Mouse (Mus musculus) frontal cortex, adult 2 months (tissue): ENCODE measurements around the gene Cnnm3. TPM values are rescaled to one million over a fixed set of nuclear protein-coding genes. Genes with fewer than 3 reads are reported as not detected.

ENCODE experiments used
- DNase-seq, 2 experiments: peaks; one replicate each; pipeline ENCODE4 v3.0.0; 2022; ENCODE audit warnings: low spot score in 1 of 2; ENCODE audit errors: extremely low spot score in 1 of 2
- polyA plus RNA-seq: library from polyadenylated mRNA; depleted of rRNA; stranded (reverse); fragments of >200 nt; gene quantifications from 2 replicates; pipeline ENCODE4 v1.2.3, GENCODE M21; 2012; rRNA removed

Cnnm3 gene
- polyA plus RNA-seq, 1 experiment, result 27.1 TPM

DNA sequence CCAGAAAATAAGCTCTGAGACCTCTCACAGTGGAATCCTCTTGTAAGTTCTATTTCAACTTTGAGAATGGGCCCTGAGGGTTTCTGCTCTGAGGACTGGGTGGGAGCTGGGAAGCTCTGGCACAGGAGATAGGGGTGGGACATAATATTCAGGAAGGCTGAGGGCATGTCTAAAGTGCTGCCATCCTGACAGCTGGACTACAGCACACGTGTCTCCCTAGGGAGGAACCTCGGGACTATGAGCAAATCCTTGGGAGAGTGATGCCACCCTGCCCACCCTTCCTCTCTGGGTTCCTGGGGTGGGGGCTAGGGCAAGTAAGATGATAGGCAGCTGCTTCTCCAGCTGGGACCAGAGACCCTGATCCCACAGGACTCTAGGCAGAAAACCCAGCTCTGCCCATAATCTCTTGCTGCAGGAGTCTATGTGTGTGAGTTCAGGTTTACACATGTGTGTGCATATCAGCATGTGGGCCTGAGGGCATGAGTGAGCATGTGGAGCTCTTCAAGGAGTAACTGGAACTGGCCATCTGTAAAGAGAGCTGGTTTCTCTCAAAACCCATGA, 60.6 kb downstream of the Cnnm3 start:
- DNase-seq, result no peak

DNA sequence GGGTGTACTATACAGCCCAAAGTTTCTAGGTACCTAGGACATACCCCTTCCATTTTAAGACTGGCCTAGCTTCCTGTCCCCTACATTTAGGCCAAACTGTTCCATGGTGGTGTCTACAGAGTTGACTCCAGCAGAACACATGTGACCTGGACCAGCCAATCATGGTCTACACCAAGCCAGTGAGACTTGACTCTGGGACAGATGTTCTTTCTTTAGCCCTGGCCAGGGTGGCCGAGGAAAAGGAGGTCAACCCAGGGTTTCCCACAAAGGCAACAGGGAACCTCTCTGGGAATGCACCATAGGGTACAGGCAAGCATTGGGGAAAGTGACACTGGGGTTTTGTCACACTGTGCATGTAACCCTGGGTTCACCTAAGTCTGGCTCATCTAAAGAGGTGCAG, 61.0 kb downstream of the Cnnm3 start:
- no peak for DNase-seq

DNA sequence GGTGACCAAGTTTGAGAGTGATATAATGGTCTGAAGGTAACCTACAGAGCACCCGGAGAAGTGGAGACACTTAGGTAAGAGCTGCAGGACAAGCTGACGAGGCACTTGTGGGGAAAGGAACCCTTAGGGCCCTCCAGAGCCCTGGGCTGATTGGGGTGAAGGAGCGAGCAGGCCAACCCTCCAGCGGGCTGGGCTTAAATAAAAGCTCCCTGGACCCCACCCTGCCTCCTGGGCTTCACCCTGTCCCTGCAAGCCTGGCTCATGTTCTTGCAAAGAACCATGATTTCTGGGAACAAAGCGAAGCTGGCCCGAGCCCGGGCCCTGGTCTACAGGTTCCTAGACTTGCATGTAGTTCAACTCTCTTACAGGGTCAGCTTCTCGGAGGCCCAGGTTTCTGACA, 61.9 kb downstream of the Cnnm3 start:
- no peak for DNase-seq

DNA sequence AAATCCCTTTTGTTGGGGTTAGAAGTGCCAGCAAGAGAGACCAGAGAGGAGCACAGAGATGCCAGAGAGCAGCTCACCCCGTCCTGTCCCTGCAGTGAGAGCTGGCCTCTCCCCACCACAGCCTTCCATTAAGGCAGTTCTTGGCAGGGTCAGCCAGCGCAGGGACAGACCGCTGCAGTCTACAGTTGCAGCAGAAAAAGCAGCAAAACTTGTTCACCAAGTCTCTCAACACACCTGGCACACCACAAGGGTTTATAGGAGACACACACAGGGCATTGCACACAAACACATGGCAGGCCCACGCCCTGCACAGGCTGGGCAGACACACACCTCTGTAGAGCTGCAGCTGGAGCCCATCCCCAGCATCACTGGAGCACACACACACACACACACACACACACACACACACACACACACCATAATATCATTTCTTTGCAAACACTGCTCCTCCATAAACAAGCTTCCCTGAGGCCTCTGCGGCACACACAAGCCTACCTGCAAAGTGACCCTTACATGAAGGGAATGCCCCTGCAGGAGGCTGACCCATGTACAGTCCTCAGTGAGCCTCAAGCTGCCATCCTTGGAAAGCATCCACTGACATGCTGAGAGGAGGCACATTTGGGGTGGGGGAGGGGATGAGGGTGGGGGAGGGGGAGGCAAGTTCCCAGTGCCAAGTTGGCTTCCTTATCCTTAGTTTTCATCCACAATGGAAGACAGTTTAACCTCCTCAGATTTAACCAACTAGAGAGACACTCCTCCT, 62.7 kb downstream of the Cnnm3 start:
- DNase-seq, result no peak

- DNase-seq, result no peak
These were observed 63.7 kb downstream of the Cnnm3 start for GRCm38 (mm10) chr1:36575347-36575746.

DNA sequence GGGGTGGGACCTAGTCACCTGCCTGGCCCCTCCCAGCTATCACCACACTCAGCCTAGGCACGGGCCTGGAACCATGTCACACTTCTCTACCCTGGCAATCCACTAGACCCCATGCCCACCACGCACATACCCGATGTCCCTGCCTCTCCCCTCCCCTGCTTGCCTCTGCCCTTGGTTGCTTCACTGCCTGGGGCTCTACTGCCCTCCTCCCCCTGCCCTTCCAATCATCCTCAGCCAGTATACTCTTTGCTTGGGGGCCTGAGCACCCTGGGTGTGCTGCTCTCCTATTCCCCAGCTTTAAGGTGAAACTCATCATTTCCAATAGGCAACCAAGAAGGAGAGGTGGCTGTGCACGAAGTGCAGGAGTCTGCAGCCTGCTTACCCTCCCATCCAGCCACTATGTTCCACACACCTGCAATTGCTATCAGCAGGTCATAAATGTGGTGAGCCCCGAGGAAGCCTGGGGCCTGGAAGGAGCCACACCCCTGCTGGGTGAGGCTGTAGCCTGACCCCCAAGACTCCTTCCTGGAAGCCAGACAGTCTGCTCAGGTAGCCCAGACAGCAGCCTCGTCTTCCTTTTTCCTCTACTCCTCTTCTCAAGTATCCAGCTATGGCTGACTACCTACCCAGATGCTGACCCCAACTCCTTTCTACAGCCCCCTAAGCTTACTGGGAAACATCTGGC, 65.5 kb downstream of the Cnnm3 start:
- DNase-seq, result no peak

Other genes with a start within 250 kb of the Cnnm3 start
- gene Neurl3, start 237.2 kb upstream of the Cnnm3 start, polyA plus RNA-seq, result 0.97 and 1.1 TPM in 2 replicates
- 9.0 and 11.2 TPM in 2 replicates for gene Arid5a, start 204.1 kb upstream of the Cnnm3 start, polyA plus RNA-seq
- 65.5 and 65.8 TPM in 2 replicates for gene Kansl3, start 142.7 kb upstream of the Cnnm3 start, polyA plus RNA-seq
- gene Fer1l5, start 139.6 kb upstream of the Cnnm3 start, polyA plus RNA-seq, result 0.29 and 0.36 TPM in 2 replicates
- 39.1 and 39.6 TPM in 2 replicates for gene Lman2l, start 66.6 kb upstream of the Cnnm3 start, polyA plus RNA-seq
- 7.9 and 8.6 TPM in 2 replicates for gene Cnnm4, start 40.2 kb upstream of the Cnnm3 start, polyA plus RNA-seq
- 9.5 and 11.5 TPM in 2 replicates for gene Ankrd23, start 25.0 kb downstream of the Cnnm3 start, polyA plus RNA-seq
- gene Gm42417, start 27.6 kb downstream of the Cnnm3 start, polyA plus RNA-seq, result 0.04 TPM in 1 of 2 replicates, not detected in the other
- gene Ankrd39, start 35.6 kb downstream of the Cnnm3 start, polyA plus RNA-seq, result 16.2 and 17.7 TPM in 2 replicates
- gene Sema4c, start 46.5 kb downstream of the Cnnm3 start, polyA plus RNA-seq, result 12.3 and 12.7 TPM in 2 replicates
- gene Fam178b, start 171.3 kb downstream of the Cnnm3 start, polyA plus RNA-seq, result 0.58 and 1.4 TPM in 2 replicates
- gene Cox5b, start 179.6 kb downstream of the Cnnm3 start, polyA plus RNA-seq, result 636 and 685 TPM in 2 replicates
- gene 4933424G06Rik, start 198.3 kb downstream of the Cnnm3 start, polyA plus RNA-seq, result 0.10 and 0.46 TPM in 2 replicates
- gene Actr1b, start 202.6 kb downstream of the Cnnm3 start, polyA plus RNA-seq, result 362 and 413 TPM in 2 replicates
- 2.5 and 3.7 TPM in 2 replicates for gene Zap70, start 249.9 kb downstream of the Cnnm3 start, polyA plus RNA-seq